Mouse (Mus musculus): ENCODE measurements around the gene Creb5.

Creb5 gene

DNA sequence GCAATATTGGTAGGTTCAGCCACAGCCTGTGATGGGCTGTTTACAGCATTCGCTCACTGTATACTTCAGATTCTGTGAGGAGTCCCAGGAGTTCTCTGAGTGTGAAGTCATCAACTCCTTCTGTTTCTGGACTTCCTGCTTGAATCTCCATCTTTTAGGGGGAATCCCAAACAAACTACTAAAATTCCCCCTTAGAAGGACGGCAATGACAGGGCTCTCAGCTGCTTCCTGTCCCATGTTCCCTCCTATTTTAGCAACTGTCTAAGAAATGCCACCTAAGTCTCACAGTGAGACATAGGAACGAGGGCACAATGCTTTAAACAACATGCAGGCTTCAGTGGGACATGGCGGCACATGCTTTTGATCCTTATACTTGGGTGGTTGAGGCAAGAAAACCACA lies 204.3 kb downstream of the Creb5 start:
- no peak for DNase-seq (ENCODE audit: low spot score in 2 of 2)

DNA sequence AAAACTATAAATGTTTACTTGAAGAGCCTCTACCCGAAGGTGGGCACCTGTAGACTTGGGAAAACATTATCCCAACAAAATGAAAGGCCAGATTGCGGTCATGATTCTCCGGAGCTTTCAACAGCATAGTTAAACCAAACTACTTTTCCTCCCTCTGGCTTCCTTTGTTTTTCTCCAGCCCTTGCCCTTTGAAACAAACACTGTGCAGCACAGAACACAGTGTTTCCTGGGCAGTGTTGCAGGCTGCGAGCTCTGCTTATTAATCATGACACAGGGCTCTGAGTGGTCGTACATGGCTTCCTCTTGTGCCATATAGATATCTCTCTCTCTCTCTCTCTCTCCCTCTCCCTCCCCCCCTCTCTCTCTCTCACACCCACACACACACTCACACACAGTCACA lies 206.8 kb downstream of the Creb5 start:
- DNase-seq (ENCODE audit: low spot score in 2 of 2): no peak

DNA sequence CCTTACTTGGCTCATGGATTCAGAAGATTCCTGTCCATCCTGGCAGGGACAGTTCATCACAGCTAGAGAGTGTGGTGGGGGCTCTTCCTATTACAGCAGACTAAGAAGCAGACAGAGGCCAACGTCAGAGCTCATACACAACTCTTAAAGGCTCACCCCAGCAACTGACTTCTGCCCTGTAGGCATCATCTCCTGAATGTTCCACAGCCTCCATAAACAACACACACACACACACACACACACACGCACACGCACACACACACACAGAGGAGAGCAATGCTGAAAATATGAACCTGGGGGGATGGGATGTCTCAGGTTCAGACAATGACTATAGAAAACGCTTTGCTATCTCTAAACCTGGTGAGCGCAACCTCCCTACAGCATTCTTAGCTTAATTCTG lies 208.6 kb downstream of the Creb5 start:
- DNase-seq (ENCODE audit: low spot score in 2 of 2): no peak

DNA sequence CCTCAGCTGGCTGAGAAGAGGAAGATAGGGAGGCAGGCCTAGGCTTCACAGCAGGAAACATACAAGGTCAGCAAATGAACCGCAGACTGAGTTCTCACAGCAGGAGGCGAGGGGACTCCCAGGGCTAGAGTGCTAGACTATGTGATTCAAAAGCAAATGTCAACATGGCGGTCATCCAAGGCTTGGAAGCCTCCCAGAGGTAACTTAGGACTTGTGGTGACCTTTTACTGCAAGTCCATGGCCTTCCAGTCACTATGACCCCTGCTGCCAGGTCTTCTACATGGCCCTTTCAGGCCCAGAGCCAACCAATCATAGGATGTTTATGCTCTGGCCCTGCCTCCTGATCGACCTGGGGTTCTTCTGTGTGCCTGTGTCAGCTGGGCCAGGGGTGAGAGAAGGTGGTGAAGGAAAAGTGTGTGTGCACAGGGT lies 209.3 kb downstream of the Creb5 start:
- DNase-seq (ENCODE audit: low spot score in 2 of 2): no peak

DNA sequence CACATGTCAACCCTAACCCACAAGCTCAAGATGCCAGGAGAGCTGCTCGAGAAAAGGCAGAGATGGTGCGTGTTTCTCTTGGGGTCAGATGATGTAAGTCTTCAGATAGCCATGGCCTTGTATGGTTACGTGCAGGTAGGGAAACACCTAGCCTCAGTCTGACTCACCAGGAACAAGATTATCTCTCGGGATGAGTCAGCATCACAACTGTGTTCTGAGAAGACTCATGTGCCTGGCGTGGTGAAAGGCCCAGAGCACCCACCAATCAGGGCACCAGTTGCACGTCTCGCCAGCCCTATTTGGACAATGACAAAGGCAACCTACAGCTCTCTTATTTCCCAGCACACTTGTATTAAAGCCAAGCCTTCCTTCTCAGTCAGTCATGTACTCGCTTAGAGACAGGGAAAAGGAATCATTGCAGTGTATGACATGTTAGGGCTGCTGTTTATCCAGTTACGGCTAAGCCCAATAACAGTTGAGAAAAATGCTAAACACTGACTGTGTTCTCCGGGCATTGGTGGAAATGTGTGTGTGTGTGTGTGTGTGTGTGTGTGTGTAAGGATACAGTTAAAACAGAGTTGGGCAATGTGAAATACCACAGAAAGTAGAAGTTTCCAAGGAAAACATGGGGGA lies 210.9 kb downstream of the Creb5 start:
- DNase-seq (ENCODE audit: low spot score in 2 of 2): no peak

GRCm38 (mm10) chr6:53499621-53500295 lies 212.7 kb downstream of the Creb5 start:
- DNase-seq (ENCODE audit: low spot score in 2 of 2): no peak

- no peak for DNase-seq (ENCODE audit: low spot score in 2 of 2)
These were observed 214.2 kb downstream of the Creb5 start for GRCm38 (mm10) chr6:53501236-53501635.

DNA sequence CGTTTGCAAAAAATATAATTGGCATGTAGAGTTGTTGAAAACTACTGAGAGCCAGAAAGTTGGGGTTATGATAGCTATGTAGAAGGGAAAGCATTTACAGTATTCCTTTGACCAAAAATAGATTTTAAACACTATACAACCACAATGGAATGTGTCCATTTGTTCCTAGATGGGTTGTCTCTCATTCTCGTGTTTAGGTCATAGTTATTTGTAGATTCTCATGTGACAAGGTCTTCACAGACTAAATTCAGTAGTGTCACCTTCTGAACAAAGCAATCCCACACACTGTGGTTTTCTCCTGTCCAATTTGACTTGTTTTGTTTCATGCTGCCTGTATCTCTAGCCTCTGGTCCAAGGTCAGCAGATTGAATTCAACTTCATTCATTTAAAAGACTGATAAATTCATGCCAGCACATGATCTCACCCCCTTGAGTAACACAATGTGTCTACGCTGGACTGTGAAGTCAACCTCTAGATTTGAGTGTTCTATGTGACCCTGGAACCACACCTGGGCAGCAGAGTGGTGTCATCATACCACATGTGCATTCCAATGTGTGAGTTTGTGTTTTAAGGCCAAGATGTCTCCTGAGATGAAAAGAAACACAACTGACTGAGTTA lies 220.0 kb downstream of the Creb5 start:
- DNase-seq (ENCODE audit: low spot score in 2 of 2): no peak

GRCm38 (mm10) chr6:53508847-53509494 lies 221.9 kb downstream of the Creb5 start:
- no peak for DNase-seq (ENCODE audit: low spot score in 2 of 2)

- no peak for DNase-seq (ENCODE audit: low spot score in 2 of 2)
These were observed 222.9 kb downstream of the Creb5 start for GRCm38 (mm10) chr6:53510005-53510404.

- DNase-seq (ENCODE audit: low spot score in 2 of 2): no peak
These were observed 225.2 kb downstream of the Creb5 start for GRCm38 (mm10) chr6:53512226-53512625.

GRCm38 (mm10) chr6:53513380-53513779 lies 226.3 kb downstream of the Creb5 start:
- DNase-seq (ENCODE audit: low spot score in 2 of 2): no peak

DNA sequence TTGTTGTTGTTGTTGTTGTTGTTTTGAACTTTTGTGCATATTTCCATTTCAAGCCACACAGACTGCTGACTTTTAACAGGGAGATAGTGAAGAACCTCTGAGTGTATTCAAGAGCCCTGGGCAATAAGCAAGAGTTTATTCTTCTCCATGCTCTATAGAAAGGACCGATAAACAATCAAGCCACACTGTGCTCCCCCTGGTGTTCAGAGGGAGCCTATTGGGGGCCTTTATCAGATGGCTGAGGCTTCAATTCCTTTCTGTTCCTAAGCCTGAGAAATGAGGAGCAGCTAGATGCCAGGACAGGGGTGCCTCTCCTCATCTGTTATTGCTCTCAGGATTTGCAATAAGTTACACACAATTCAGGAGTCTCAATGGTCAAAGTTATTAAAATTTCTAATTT lies 227.8 kb downstream of the Creb5 start:
- no peak for DNase-seq (ENCODE audit: low spot score in 2 of 2)

DNA sequence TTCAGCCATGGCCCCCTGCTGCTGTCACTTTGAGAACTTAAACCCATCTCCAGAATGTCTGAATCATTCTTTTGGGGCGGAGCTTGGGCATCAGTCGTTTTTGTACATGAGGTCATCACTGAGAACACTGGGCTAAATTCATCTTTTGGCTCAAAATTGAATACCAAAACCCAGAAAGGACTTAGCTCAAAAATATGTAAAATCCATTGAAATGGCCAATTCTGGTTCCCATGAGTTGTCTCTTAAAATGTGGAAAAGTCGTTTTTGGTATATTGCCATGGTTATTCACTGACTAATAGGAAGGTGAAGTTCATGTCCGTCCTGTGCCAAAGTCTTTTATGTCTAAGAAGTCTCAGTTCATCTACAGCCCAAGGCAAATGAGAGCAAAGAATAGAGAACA lies 228.5 kb downstream of the Creb5 start:
- DNase-seq (ENCODE audit: low spot score in 2 of 2): no peak

- DNase-seq (ENCODE audit: low spot score in 2 of 2): no peak
These were observed 230.4 kb downstream of the Creb5 start for GRCm38 (mm10) chr6:53517371-53517945.

DNA sequence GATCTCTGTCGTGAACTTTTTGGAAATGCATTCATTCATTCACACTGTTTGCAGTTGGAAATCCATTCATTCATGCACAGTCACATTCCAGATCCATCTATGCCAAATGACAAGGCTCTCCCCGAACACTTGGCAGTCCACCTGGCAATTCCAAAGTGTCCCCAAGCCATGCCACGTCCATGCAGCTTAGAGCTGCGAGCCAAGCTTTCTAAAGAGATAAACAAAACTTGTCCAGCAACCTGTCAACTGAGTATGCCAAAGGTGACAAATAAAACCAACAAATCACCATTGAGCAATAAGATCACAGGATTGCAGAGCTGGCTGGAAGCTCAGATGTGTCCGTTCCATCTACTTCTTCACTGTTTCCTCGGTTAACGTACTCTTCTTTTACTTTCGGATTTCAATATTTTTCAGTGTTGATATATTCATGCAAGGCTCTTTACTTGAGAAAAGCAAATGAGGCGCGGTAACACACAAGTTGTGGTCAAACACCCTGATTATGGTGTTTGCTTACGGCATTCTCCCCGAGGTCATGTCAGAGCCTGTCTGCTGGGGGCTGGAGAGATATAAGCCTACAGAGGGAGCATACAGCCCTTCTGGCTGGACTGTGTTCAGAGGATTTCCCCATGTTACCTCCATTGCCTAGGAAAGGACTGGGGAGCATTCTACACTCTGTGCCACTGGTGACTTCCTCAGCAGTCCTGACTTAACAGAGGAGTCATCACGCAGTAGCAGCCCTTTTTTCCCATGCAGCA lies 236.8 kb downstream of the Creb5 start:
- no peak for DNase-seq (ENCODE audit: low spot score in 2 of 2)

DNA sequence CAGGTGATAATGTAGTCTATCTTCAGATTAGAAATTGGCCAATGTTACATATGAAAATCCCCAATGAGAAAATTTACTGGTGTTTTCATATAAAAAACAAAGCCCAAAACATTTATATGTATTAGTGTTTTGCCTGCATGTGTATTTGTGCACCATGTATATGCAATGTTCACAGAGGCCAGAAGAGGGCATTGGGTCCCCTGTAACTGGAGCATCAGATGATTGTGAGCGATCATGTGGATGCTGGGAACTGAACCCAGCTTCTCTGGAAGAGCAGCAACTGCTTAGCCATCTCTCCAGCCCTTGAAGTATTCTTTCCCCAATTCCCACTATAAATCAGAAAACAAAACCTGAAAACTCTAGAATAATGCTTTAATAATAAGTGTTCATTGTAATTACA lies 239.4 kb downstream of the Creb5 start:
- DNase-seq (ENCODE audit: low spot score in 2 of 2): no peak

GRCm38 (mm10) chr6:53530742-53531141 lies 243.7 kb downstream of the Creb5 start:
- no peak for DNase-seq (ENCODE audit: low spot score in 2 of 2)

- DNase-seq (ENCODE audit: low spot score in 2 of 2): no peak
These were observed 244.4 kb downstream of the Creb5 start for GRCm38 (mm10) chr6:53531461-53531860.

- no peak for DNase-seq (ENCODE audit: low spot score in 2 of 2)
These were observed 250.5 kb downstream of the Creb5 start for GRCm38 (mm10) chr6:53537530-53537929.

GRCm38 (mm10) chr6:53541798-53542197 lies 254.7 kb downstream of the Creb5 start:
- no peak for DNase-seq (ENCODE audit: low spot score in 2 of 2)

- DNase-seq (ENCODE audit: low spot score in 2 of 2): no peak
These were observed 258.4 kb downstream of the Creb5 start for GRCm38 (mm10) chr6:53545483-53545900.
